Mouse (Mus musculus) effector memory CD4-positive, alpha-beta T cell, adult 5 months (primary cell): ENCODE measurements around the gene Mup13. TPM values are rescaled to one million over a fixed set of nuclear protein-coding genes. Genes with fewer than 3 reads are reported as not detected.

Experiments
- polyA plus RNA-seq: library from polyadenylated mRNA; unstranded; fragments of 100-300 nt; shearing (Covaris generic); gene quantifications from one replicate; pipeline ENCODE4 v1.2.1, GENCODE M21; 2017

Gene Mup13
- not detected for polyA plus RNA-seq

DNA sequence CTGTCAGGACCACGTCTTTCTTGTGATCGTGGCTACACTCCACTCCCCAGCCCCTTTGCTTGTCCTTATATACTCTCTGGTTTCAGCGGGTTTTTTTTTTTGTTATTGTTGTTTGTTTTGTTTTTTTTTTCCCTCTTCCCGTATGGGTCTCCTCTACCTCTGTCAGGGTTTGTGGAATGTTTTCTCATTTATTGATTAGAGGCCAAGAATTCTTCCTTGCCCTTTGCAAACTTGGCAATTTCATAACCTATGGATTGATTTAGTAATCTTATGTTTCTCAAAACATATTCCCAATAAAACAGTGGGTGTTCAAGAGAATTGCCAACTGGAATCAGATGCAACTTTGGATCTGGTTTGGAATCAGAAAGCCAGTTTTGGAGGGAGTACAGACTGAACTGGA, at the start of gene Mup13:
Mup13 (minus strand) TSS at position 101 of the 400 bp plus-strand sequence.

Other genes with a start within 250 kb of the Mup13 start
- not detected for gene Mup14, start 75.7 kb upstream of the Mup13 start, polyA plus RNA-seq
- gene Mup15, start 211.5 kb upstream of the Mup13 start, polyA plus RNA-seq = not detected